Mouse (Mus musculus) intestine, embryonic 15.5 days (tissue): ENCODE data around the gene Tent5b. TPM values are rescaled to one million over a fixed set of nuclear protein-coding genes. Genes with fewer than 3 reads are reported as not detected.

Source experiments
- ATAC-seq: fragments of 200-750 bp; cut with Nextera tagmentation; 2 replicates; pipeline ENCODE4 v1.8.0; 2017; ENCODE audit warnings: moderate TSS enrichment, moderate library complexity
- H3K27ac ChIP-seq: fragments of 300-500 bp; sonication (generic); 2 replicates; pipeline ENCODE4 v1.5.1; 2015; ENCODE audit warnings: mild to moderate bottlenecking, inconsistent platforms
- H3K27me3 ChIP-seq: fragments of 300-500 bp; sonication (generic); replicated peaks from 2 replicates; pipeline ENCODE4 v1.6.1; 2015; ENCODE audit warnings: inconsistent platforms
- H3K36me3 ChIP-seq: fragments of 300-500 bp; sonication (generic); 2 replicates; pipeline ENCODE4 v1.6.1; 2015; ENCODE audit warnings: inconsistent platforms
- H3K4me1 ChIP-seq: fragments of 300-500 bp; sonication (generic); replicated peaks from 2 replicates; pipeline ENCODE4 v1.6.1; 2015; ENCODE audit warnings: inconsistent platforms
- H3K4me2 ChIP-seq: fragments of 300-500 bp; sonication (generic); replicated peaks from 2 replicates; pipeline ENCODE4 v1.6.1; 2015; ENCODE audit warnings: mild to moderate bottlenecking, inconsistent platforms
- H3K4me3 ChIP-seq: fragments of 300-500 bp; sonication (generic); replicated peaks from 2 replicates; pipeline ENCODE4 v1.5.1; 2015; ENCODE audit warnings: inconsistent platforms
- H3K9ac ChIP-seq: fragments of 300-500 bp; sonication (generic); 2 replicates; pipeline ENCODE4 v1.6.1; 2015; ENCODE audit warnings: inconsistent platforms
- H3K9me3 ChIP-seq: fragments of 300-500 bp; sonication (generic); 2 replicates; pipeline ENCODE4 v1.6.1; 2016; ENCODE audit warnings: inconsistent platforms
- WGBS: fragments of 180-500 bp; shearing (Covaris S2); methylation state at CpG from one replicate; pipeline ENCODE4 v1.1.7; 2015; 5-methylcytosine and 5-hydroxymethylcytosine counted together
- polyA plus RNA-seq: library from polyadenylated mRNA; unstranded; fragments of >200 nt; fragmentation: Nextera tagmentation; extraction: Ambion mirVana; gene quantifications from 2 replicates; pipeline ENCODE4 v1.2.1, GENCODE M21; 2015

The Tent5b gene
- polyA plus RNA-seq, 1 experiment from 2014 or later = 0.94 TPM

DNA sequence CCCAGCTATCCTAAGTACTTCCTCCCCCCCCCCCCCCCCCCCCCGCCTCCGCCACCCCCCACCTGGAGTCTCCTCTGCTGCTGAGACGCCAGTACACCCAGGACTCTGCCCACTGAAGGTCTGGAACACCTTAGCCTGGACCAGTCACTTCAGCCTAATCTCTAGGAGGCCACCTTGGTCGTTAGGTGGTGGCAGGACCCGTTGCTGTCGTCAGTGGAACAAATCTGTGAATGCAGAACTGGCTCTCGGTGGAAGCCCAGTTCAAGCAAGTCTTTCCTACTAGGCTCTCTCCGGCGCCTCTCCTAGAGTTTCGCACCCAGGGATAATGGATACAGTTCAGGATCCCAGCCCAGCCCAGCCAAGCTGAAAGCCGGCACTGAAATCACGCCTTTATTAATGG, 14.0 kb downstream of the Tent5b start:
- Histone ChIP-seq H3K27me3 (peaks cover 42% of the 10 kb centered on the region), H3K9me3 (no peaks in the 10 kb centered on the region), H3K4me3 (peak overlapping the region; percentile 36), H3K9ac (no peak overlapping the region), H3K27ac (0 out of 2 replicates have a peak overlapping the region, but pooled peaks have one; percentile 13), H3K4me2 (peak overlapping the region; percentile 66), H3K4me1 (peaks cover 30% of the 10 kb centered on the region), H3K36me3 (no peaks in the 10 kb centered on the region)
- 16% methylated on average over 10 of the region's 12 CpGs for WGBS
- no peak for ATAC-seq

DNA sequence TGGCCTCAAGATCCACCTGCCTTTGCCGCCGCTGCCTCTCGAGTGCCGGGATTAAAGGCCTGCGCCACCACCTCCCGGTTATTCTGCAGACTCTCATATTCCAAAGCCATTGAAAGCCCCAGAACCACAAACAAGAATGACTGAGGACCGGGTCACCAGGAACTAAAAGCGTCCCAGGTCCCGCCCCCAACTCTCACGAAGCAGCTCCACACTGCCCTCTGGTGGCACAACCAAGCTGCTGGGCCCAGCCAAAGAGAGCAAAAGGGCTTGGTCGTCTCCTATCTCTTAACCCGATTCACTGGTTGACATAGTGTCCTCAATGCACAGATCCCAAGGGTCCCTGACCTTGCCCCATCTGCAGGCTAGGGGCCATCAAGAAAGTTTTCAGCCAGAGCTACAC, 14.5 kb downstream of the Tent5b start:
- no peaks in the 10 kb centered on the region for H3K9me3 ChIP-seq
- H3K36me3 ChIP-seq = no peaks in the 10 kb centered on the region
- H3K4me1 ChIP-seq = peaks cover 28% of the 10 kb centered on the region
- peak; percentile 58; the same call in 1 of the 2 replicates for ATAC-seq
- peak overlapping the region; percentile 36 for H3K4me3 ChIP-seq
- H3K27me3 ChIP-seq = peaks cover 48% of the 10 kb centered on the region
- H3K9ac ChIP-seq = no peak overlapping the region
- WGBS = under 1% methylated on average over 12 of the region's 12 CpGs
- H3K27ac ChIP-seq = 0 out of 2 replicates have a peak overlapping the region, but pooled peaks have one; percentile 13
- peak overlapping the region; percentile 66 for H3K4me2 ChIP-seq

- Histone ChIP-seq H3K4me3 (no peak overlapping the region), H3K27ac (no peak overlapping the region), H3K4me2 (0 out of 2 replicates have a peak overlapping the region, but pooled peaks have one; percentile 66), H3K4me1 (peaks cover 24% of the 10 kb centered on the region), H3K9ac (no peak overlapping the region), H3K27me3 (peaks cover 52% of the 10 kb centered on the region), H3K9me3 (no peaks in the 10 kb centered on the region), H3K36me3 (no peaks in the 10 kb centered on the region)
- 73% methylated on average over 4 of the region's 4 CpGs for WGBS
- ATAC-seq = no peak
These were observed 14.9 kb downstream of the Tent5b start for GRCm38 (mm10) chr4:133494867-133495266.

- Histone ChIP-seq H3K4me1 (peaks cover 24% of the 10 kb centered on the region), H3K27me3 (peaks cover 59% of the 10 kb centered on the region), H3K9ac (no peak overlapping the region), H3K27ac (no peak overlapping the region), H3K4me3 (no peak overlapping the region), H3K36me3 (no peaks in the 10 kb centered on the region), H3K4me2 (no peak overlapping the region), H3K9me3 (no peaks in the 10 kb centered on the region)
- no peak for ATAC-seq
- 34% methylated on average over 7 of the region's 7 CpGs for WGBS
These were observed 15.8 kb downstream of the Tent5b start for GRCm38 (mm10) chr4:133495711-133496110.

DNA sequence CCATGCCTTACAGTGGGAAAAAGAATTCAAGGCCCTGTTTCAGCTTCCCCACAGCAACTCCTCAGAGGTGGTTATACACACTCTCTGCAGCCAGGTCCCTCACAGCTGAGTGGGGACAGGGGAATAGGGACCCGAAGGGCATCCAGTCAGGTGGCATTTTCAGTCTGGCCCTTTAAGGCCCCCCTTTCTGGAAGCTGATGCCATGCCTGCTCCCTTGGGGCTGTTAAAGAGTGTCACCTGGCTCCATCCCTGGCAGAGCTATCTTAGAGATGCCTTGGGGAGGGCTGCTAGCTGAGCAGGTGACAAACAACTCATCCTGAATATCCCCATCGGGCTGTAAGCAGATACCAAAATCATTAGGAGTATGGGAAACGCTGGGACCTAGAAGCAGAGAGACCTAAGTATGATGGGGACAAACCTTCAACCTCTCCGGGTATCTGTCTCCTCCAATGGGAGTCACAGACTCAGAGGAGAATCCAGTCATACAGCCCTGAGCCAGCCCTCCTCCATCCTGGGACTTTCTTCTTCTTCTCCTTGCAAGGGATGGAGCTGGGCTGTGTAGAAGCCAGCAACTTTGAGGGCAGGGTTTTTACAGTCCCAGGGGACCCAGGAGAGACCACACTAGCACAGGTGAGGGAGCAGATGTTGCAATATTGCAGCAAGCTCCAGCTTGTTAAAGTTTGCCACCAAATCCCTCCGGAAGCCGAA, 17.0 kb downstream of the Tent5b start:
- H3K9me3 ChIP-seq = no peaks in the 10 kb centered on the region
- peaks cover 66% of the 10 kb centered on the region for H3K27me3 ChIP-seq
- H3K27ac ChIP-seq = no peak overlapping the region
- peaks cover 24% of the 10 kb centered on the region for H3K4me1 ChIP-seq
- WGBS = 30% methylated on average over 6 of the region's 6 CpGs
- ATAC-seq = no peak
- H3K4me3 ChIP-seq = peak overlapping the region; percentile 53; the same call in 1 of the 2 replicates
- H3K9ac ChIP-seq = no peak overlapping the region
- no peaks in the 10 kb centered on the region for H3K36me3 ChIP-seq
- peak overlapping the region; percentile 96 for H3K4me2 ChIP-seq

DNA sequence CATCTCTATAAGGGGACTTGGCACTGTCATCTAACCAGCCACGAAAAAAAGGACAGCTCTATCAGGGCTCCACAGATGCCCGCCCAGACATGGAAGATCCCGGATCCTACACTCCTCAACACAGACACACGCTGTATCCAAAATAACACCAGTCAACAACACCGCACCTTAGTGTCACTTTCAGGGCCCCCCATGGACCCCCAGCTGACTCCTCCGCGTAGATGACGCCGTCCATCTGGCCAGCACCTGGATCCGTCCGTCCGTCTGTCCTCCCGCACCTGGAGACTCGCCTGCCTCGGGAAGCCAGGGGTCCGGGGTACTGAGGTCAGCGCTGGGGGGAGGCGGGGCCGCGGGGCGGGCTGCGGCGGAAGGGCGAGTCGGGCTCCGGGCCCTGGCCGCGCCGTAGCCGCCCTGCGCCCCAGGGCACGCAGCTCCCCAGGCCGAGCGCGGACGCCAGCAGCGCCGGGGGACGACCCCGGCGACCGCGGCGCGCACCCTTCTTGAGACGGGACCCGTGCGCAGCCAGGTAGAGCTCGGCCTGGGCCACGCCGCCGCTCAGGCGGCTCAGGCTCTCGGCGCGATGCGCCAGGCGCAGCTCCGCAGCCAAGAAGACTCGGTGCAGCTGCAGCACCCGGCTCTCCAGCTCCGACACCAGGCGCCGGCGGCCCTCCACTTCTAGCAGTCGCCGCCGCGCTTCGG, 17.7 kb downstream of the Tent5b start:
- Histone ChIP-seq H3K27ac (no peak overlapping the region), H3K27me3 (peaks cover 68% of the 10 kb centered on the region), H3K9me3 (no peaks in the 10 kb centered on the region), H3K4me2 (peak overlapping the region; percentile 96), H3K9ac (peak overlapping the region; percentile 46), H3K4me3 (peak overlapping the region; percentile 53), H3K36me3 (no peaks in the 10 kb centered on the region), H3K4me1 (peaks cover 24% of the 10 kb centered on the region)
- under 1% methylated on average over 69 of the region's 70 CpGs for WGBS
- peak; percentile 59 for ATAC-seq

GRCm38 (mm10) chr4:133498160-133498724, 18.3 kb downstream of the Tent5b start, which contains the start of gene Trnp1:
Gene Trnp1, minus strand, starts transcription at chr4:133498550.
- Histone ChIP-seq H3K9me3 (no peaks in the 10 kb centered on the region), H3K36me3 (no peaks in the 10 kb centered on the region), H3K4me2 (peak within 1 kb of the TSS; percentile 96), H3K9ac (peak within 1 kb of the TSS; percentile 46), H3K27me3 (peaks cover 68% of the 10 kb centered on the region), H3K4me3 (peak within 1 kb of the TSS; percentile 53), H3K4me1 (peaks cover 24% of the 10 kb centered on the region), H3K27ac (no peak within 1 kb of the TSS)
- ATAC-seq = peak; percentile 90
- WGBS = under 1% methylated on average over 46 of the region's 53 CpGs

GRCm38 (mm10) chr4:133501514-133501913, 21.6 kb downstream of the Tent5b start:
- H3K27me3 ChIP-seq = peaks cover 53% of the 10 kb centered on the region
- H3K4me1 ChIP-seq = peaks cover 19% of the 10 kb centered on the region
- H3K4me2 ChIP-seq = no peak overlapping the region
- no peak overlapping the region for H3K27ac ChIP-seq
- WGBS = 59% methylated on average over 7 of the region's 7 CpGs
- no peak overlapping the region for H3K9ac ChIP-seq
- no peak for ATAC-seq
- no peaks in the 10 kb centered on the region for H3K36me3 ChIP-seq
- no peaks in the 10 kb centered on the region for H3K9me3 ChIP-seq
- H3K4me3 ChIP-seq = no peak overlapping the region

GRCm38 (mm10) chr4:133504300-133504699, 24.4 kb downstream of the Tent5b start:
- H3K9ac ChIP-seq = no peak overlapping the region
- WGBS = 57% methylated on average over 5 of the region's 5 CpGs
- no peaks in the 10 kb centered on the region for H3K36me3 ChIP-seq
- no peak for ATAC-seq
- no peak overlapping the region for H3K27ac ChIP-seq
- H3K4me3 ChIP-seq = no peak overlapping the region
- H3K27me3 ChIP-seq = peaks cover 25% of the 10 kb centered on the region
- H3K9me3 ChIP-seq = no peaks in the 10 kb centered on the region
- no peaks in the 10 kb centered on the region for H3K4me1 ChIP-seq
- H3K4me2 ChIP-seq = no peak overlapping the region

DNA sequence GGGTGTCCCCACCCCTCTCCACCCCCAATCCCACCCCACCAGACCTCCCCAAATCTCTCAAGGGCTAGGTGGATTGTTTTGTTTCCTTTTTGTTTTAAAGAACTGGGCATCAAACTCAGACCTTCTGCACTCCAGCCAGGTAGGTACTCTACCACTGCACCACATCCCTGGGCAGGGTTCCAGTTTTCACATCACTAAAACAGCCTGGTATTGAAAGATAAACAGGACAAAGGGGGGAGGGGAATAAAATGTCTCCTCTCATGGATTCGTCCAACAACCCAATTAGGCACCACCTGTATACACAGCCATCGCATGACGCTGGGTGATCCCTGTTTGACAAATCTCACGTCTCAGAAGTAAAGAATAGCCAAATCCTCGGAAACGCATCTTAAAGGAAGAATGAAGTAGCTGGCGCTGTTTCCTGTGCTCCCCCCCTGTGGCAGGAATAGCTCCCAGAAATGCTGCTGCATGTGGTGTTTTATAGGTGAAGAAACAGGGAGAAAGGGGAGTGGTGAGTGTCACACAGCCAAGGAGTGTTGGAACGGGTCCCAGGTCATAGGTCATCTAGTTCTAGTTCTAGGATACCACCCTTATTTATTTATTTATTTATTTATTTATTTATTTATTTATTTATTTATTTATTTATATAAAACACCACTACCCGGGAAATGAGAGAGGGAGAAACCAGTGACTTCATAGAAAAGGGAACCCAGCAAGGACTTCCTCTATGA, 25.0 kb downstream of the Tent5b start:
- Histone ChIP-seq H3K27ac (no peak overlapping the region), H3K36me3 (no peaks in the 10 kb centered on the region), H3K4me2 (no peak overlapping the region), H3K4me3 (no peak overlapping the region), H3K9ac (no peak overlapping the region), H3K27me3 (peaks cover 19% of the 10 kb centered on the region), H3K4me1 (no peaks in the 10 kb centered on the region), H3K9me3 (no peaks in the 10 kb centered on the region)
- no peak for ATAC-seq
- 60% methylated on average over 9 of the region's 9 CpGs for WGBS

- WGBS = 61% methylated on average over 5 of the region's 5 CpGs
- Histone ChIP-seq H3K4me2 (no peak overlapping the region), H3K4me3 (no peak overlapping the region), H3K27me3 (peaks cover 9% of the 10 kb centered on the region), H3K36me3 (no peaks in the 10 kb centered on the region), H3K27ac (no peak overlapping the region), H3K4me1 (no peaks in the 10 kb centered on the region), H3K9me3 (no peaks in the 10 kb centered on the region), H3K9ac (no peak overlapping the region)
- ATAC-seq = no peak
These were observed 26.6 kb downstream of the Tent5b start for GRCm38 (mm10) chr4:133506573-133506972.

GRCm38 (mm10) chr4:133508990-133509389, 29.1 kb downstream of the Tent5b start:
- Histone ChIP-seq H3K4me2 (no peak overlapping the region), H3K27me3 (peaks cover 3% of the 10 kb centered on the region; the same call in 1 of the 2 replicates), H3K27ac (no peak overlapping the region), H3K9ac (no peak overlapping the region), H3K4me3 (no peak overlapping the region), H3K36me3 (no peaks in the 10 kb centered on the region), H3K4me1 (no peaks in the 10 kb centered on the region), H3K9me3 (no peaks in the 10 kb centered on the region)
- 81% methylated on average over 7 of the region's 7 CpGs for WGBS
- no peak for ATAC-seq
